Mouse (Mus musculus): Measurements from ENCODE around the gene Arhgef3. TPM values are rescaled to one million over a fixed set of nuclear protein-coding genes. Genes with fewer than 3 reads are reported as not detected.

Gene Arhgef3
- polyA plus RNA-seq, 1 experiment from 2014 or later: 6.6 TPM

DNA sequence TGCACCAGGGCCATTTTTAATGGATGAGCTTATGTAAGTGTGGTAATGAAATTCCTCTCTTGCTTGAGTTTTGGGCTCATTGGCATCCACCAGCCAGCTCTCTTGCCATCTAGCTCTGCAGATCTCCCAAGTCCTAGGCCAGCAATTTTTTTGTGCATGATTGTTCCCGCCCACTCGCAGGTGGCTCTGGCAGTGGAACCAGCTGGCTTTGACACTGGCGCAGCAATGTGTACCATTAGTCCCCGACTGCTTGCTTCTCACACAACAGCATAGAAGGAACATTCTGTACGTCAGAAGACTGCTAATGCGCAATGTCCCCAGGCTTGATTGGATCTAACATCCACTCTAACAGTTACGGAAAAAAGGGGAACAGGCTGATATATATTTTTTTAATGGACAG, 105.0 kb downstream of the Arhgef3 start:
- Histone ChIP-seq H3K9me3 (replicated peaks) (no peaks in the 10 kb centered on the region), H3K9ac (no peak overlapping the region), H3K4me2 (no peak overlapping the region), H3K4me3 (replicated peaks) (no peak overlapping the region), H3K4me1 (replicated peaks) (no peaks in the 10 kb centered on the region), H3K27ac (replicated peaks) (no peak overlapping the region), H3K36me3 (replicated peaks) (no peaks in the 10 kb centered on the region), H3K27me3 (no peaks in the 10 kb centered on the region)
- no peak for ATAC-seq (ENCODE audit: insufficient read depth)
- 73% methylated on average over 7 of the region's 7 CpGs for WGBS (ENCODE audit: insufficient replicate concordance)

DNA sequence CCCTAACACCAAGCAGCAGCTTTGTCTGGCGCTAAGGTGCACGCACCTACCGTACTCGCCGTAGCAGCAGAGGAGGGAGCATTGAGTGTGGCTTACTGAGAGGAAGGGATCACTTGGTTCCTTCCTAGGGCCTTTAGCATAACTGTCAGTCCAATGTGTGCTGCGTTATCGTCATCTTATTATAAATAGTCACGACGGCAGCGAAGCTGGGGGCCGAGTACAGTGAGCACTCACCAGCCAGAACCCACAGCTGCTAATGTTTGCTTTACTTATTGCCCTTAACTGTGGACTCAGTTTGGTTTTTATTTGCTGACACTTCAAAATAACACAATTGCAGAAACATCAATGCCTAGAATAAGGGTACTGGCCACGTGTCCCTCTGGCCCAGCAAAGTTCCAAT, 105.6 kb downstream of the Arhgef3 start:
- no peak overlapping the region for H3K27ac ChIP-seq (replicated peaks)
- ATAC-seq (ENCODE audit: insufficient read depth): no peak
- H3K9ac ChIP-seq: no peak overlapping the region
- H3K4me1 ChIP-seq (replicated peaks): no peaks in the 10 kb centered on the region
- no peaks in the 10 kb centered on the region for H3K36me3 ChIP-seq (replicated peaks)
- H3K27me3 ChIP-seq: no peaks in the 10 kb centered on the region
- WGBS (ENCODE audit: insufficient replicate concordance): 60% methylated on average over 12 of the region's 12 CpGs
- H3K9me3 ChIP-seq (replicated peaks): no peaks in the 10 kb centered on the region
- H3K4me2 ChIP-seq: no peak overlapping the region
- H3K4me3 ChIP-seq (replicated peaks): no peak overlapping the region

DNA sequence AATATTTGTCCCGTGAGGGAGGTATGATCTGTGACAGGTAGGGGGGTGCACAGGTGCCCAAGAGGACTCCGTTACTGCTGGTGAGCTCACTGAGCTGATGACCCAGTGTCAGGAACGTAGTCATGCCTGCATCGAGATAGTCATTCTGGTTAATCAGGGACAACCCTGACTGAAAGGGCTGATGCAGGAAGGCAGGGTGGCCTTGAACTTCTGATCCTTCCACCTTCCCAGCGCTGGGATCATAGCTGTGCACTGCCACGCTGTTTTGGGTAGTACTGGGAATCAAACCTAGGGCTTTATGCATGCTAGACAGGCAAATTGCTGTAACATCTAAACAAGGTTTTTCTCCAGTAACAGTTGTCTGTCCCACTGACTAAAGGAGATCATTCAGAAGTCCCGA, 109.9 kb downstream of the Arhgef3 start:
- no peak overlapping the region for H3K4me3 ChIP-seq (replicated peaks)
- H3K36me3 ChIP-seq (replicated peaks): no peaks in the 10 kb centered on the region
- H3K27me3 ChIP-seq: no peaks in the 10 kb centered on the region
- no peaks in the 10 kb centered on the region for H3K9me3 ChIP-seq (replicated peaks)
- ATAC-seq (ENCODE audit: insufficient read depth): no peak
- no peak overlapping the region for H3K4me2 ChIP-seq
- WGBS (ENCODE audit: insufficient replicate concordance): 68% methylated on average over 7 of the region's 7 CpGs
- H3K4me1 ChIP-seq (replicated peaks): no peaks in the 10 kb centered on the region
- no peak overlapping the region for H3K9ac ChIP-seq
- no peak overlapping the region for H3K27ac ChIP-seq (replicated peaks)

DNA sequence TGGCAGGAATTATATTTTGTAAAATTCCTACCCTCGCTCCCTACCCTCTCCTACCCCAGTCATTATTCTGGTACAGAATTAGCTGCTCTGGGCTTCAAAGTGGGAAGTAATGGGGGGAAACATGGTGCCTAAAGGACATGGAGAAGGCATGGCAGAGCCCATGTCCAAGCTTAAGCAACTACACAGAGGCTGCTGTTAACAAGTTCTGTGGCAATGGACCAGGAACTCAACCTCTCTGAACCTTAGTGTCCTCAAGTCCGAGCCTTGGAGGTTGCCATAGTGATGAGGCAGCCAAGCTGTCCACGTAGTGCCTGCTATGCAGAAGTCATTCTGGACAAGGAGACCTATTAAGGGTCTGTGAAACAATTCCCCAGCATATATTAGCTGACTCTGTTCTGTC, 111.6 kb downstream of the Arhgef3 start:
- H3K36me3 ChIP-seq (replicated peaks): no peaks in the 10 kb centered on the region
- no peak for ATAC-seq (ENCODE audit: insufficient read depth)
- 0 out of 2 replicates have a peak, but pooled peaks cover 8% of the 10 kb centered on the region for H3K4me1 ChIP-seq (replicated peaks)
- no peaks in the 10 kb centered on the region for H3K9me3 ChIP-seq (replicated peaks)
- no peak overlapping the region for H3K9ac ChIP-seq
- H3K27me3 ChIP-seq: no peaks in the 10 kb centered on the region
- no peak overlapping the region for H3K27ac ChIP-seq (replicated peaks)
- H3K4me3 ChIP-seq (replicated peaks): no peak overlapping the region
- H3K4me2 ChIP-seq: no peak overlapping the region
- 50% methylated on average over 3 of the region's 3 CpGs for WGBS (ENCODE audit: insufficient replicate concordance)

DNA sequence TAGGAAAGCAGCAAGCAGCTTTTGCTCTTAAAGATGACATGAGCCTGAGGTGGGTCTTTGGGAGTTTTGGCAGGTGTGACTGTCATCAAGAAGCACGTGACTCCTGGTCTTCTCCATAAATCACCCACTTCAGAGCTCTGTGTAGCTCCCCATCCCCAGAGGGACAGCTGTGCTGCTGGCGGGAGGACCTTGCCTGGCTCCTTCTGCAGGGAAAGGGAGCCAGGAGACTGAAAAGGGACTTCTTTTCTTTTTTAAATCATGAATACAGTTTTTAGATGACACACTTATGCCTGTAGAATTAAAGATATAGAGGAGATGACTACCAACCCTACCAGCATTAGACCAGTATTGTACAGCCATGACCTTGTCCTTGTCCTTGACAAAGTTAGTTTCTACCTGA, 113.6 kb downstream of the Arhgef3 start:
- no peak overlapping the region for H3K4me3 ChIP-seq (replicated peaks)
- no peak overlapping the region for H3K4me2 ChIP-seq
- no peaks in the 10 kb centered on the region for H3K36me3 ChIP-seq (replicated peaks)
- WGBS (ENCODE audit: insufficient replicate concordance): 45% methylated on average over 2 of the region's 2 CpGs
- H3K27me3 ChIP-seq: no peaks in the 10 kb centered on the region
- no peak overlapping the region for H3K27ac ChIP-seq (replicated peaks)
- no peaks in the 10 kb centered on the region for H3K9me3 ChIP-seq (replicated peaks)
- ATAC-seq (ENCODE audit: insufficient read depth): no peak
- no peak overlapping the region for H3K9ac ChIP-seq
- H3K4me1 ChIP-seq (replicated peaks): 0 out of 2 replicates have a peak, but pooled peaks cover 8% of the 10 kb centered on the region

DNA sequence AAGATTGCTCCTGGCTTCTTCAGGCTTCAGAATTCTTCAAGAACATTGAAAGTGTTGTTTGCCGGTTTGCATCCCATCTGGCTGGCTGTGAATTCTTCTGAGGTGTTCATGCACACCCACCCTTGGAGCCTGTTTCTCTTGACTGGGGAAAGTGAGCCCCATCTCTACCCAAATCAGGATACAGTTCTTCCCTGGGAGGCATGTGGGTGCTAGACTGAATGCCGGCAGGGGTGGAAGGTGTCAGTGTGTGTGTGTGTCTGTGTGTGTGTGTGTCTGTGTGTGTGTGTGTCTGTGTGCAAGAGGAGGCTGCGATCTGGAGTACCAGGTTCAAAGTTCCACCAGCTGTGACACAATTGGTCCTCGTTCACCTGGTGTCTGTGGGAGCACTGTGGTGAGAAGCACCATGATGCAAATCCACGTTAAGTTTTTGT, 114.3 kb downstream of the Arhgef3 start:
- Histone ChIP-seq H3K27me3 (no peaks in the 10 kb centered on the region), H3K4me1 (replicated peaks) (0 out of 2 replicates have a peak, but pooled peaks cover 8% of the 10 kb centered on the region), H3K27ac (replicated peaks) (no peak overlapping the region), H3K36me3 (replicated peaks) (no peaks in the 10 kb centered on the region), H3K4me2 (no peak overlapping the region), H3K9me3 (replicated peaks) (no peaks in the 10 kb centered on the region), H3K4me3 (replicated peaks) (no peak overlapping the region), H3K9ac (no peak overlapping the region)
- no peak for ATAC-seq (ENCODE audit: insufficient read depth)
- 43% methylated on average over 5 of the region's 5 CpGs for WGBS (ENCODE audit: insufficient replicate concordance)

DNA sequence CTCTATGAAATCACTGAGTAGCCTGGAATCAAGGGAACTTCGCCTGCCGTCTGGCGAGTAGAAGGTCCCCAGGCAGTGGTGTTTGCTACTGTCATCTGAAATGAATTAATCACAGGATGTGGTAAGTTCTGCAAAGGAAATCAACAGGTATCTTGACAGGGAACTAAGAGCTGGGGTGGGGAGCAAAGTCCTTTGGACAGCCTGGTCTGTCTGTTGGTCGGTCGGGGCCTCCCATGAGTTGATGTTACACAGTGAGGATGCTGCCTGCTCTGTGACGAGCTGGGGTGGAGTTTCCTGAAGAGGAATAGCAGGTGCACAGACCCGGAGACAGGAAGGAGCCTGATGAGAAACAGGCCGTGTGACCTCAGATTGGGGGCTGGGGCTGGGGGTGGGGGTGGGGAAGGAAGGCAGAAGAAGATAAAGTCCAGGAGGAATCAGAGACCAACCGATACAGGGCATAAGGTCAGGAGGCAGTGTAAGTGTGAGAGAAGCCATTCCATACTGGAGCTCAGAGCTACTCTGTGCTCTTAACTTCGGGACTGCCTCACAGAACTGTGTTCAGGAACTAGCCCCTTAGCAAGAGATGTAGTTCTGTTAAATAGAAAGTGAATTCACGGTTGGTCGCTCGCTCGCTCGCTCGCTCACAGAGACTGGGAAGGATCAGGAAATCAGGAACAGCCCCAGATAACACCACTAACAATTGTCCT, 114.9 kb downstream of the Arhgef3 start:
- Histone ChIP-seq H3K9ac (no peak overlapping the region), H3K4me1 (replicated peaks) (0 out of 2 replicates have a peak, but pooled peaks cover 8% of the 10 kb centered on the region), H3K9me3 (replicated peaks) (no peaks in the 10 kb centered on the region), H3K4me3 (replicated peaks) (no peak overlapping the region), H3K27ac (replicated peaks) (no peak overlapping the region), H3K27me3 (no peaks in the 10 kb centered on the region), H3K36me3 (replicated peaks) (no peaks in the 10 kb centered on the region), H3K4me2 (peak overlapping the region; percentile 1; the same call in 1 of the 2 replicates)
- ATAC-seq (ENCODE audit: insufficient read depth): no peak
- WGBS (ENCODE audit: insufficient replicate concordance): 17% methylated on average over 16 of the region's 16 CpGs

DNA sequence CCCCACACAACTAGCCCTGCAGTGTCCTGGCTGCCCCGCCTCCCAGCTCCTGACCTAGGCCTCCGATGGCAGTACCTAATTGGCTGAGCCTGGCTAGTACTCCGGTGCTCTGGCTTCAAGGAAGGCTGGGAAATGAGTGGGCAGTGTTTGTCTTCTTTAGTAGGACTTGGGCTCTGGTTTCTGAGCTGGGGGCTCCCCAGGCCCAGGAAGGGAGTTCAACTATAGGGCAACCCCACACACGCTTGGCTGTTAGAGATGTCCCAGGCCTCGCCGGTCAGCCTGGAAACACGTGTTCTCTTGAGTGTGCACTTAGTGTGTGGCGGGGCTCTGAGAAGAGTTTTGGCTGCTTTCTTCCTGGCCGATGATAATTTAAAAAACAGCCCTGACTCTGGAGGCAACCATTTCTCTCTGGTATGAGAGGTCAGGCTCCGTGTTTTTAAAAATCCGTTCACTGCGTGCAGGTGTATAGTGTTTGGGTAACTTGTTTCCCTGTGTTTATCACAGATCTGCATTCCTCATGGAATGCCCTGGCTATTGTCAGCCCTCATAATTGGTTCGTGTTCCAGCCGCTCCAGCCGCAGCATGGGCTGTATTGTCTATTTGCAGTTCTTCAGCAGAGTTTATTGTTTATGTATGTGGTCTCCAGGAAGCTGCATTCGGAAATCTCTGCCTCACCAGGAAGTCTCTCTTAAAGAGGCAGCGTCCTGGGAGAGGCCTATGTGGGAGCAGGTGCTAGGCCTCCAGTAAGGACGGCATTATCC, 115.7 kb downstream of the Arhgef3 start:
- WGBS (ENCODE audit: insufficient replicate concordance): 33% methylated on average over 18 of the region's 18 CpGs
- Histone ChIP-seq H3K27ac (replicated peaks) (no peak overlapping the region), H3K9me3 (replicated peaks) (no peaks in the 10 kb centered on the region), H3K4me2 (peak overlapping the region; percentile 1; the same call in 1 of the 2 replicates), H3K4me3 (replicated peaks) (no peak overlapping the region), H3K27me3 (no peaks in the 10 kb centered on the region), H3K4me1 (replicated peaks) (0 out of 2 replicates have a peak, but pooled peaks cover 8% of the 10 kb centered on the region), H3K9ac (no peak overlapping the region), H3K36me3 (replicated peaks) (no peaks in the 10 kb centered on the region)
- ATAC-seq (ENCODE audit: insufficient read depth): no peak

DNA sequence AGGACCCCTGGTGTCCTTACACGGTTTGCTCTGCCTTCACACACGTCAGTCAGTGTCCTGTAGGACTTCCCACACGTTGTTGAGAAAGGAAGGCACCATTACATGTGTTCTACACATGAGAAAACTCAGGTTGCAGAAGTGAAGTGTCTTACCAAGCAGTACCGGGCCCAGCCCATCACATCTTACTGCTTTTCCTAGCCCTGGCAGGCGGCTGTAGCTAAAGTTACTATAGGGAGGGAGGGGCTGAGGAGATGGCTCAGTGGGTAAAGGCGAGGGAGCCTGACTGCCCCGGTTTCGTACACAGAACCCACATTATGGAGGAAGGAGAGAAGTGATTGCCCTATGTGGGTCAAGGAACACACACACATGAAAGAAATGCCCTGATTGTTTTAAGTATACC, 116.8 kb downstream of the Arhgef3 start:
- H3K4me2 ChIP-seq: no peak overlapping the region
- H3K27ac ChIP-seq (replicated peaks): no peak overlapping the region
- no peaks in the 10 kb centered on the region for H3K27me3 ChIP-seq
- H3K4me3 ChIP-seq (replicated peaks): no peak overlapping the region
- H3K36me3 ChIP-seq (replicated peaks): no peaks in the 10 kb centered on the region
- H3K9ac ChIP-seq: no peak overlapping the region
- 0 out of 2 replicates have a peak, but pooled peaks cover 8% of the 10 kb centered on the region for H3K4me1 ChIP-seq (replicated peaks)
- ATAC-seq (ENCODE audit: insufficient read depth): no peak
- 57% methylated on average over 8 of the region's 8 CpGs for WGBS (ENCODE audit: insufficient replicate concordance)
- H3K9me3 ChIP-seq (replicated peaks): no peaks in the 10 kb centered on the region

DNA sequence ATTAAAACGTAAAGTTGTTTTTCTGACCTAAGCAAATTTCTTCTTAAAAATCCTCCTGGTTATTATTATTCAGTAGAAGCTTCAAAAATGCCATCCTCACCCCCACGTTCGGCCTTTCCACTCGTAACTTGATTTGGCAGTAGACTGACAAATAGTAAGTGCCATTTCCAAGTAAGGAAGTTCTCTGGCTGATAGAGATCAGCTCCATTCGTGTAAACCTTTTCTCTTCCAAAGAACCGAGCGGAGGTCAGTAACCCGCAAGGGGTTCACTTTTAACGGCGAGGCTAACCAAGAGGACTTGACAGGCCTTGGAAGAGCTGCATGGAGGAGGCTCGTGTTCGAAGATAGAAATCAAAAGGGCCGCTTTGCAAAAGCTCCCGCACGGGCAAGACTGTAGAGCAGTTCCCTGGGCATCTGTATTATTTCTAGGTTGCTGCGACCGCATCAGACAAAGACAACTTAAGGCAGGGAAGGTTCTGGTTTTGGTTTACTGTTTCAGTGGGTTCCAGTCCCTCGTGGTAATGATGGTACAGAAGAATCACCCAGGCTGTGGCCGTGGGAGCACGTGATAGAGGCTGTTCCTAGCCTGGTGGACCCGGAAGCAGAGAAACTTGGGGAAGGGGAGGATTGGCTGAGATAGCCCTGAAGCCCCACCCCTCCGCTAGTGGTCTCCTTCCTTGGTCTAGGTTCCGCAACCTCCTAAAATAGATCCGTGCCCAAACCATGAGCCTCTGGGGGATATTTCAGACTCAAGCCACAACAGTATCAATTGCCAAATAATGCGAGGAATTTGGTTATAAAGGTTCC, 117.5 kb downstream of the Arhgef3 start:
- no peak overlapping the region for H3K4me2 ChIP-seq
- 0 out of 2 replicates have a peak, but pooled peaks cover 8% of the 10 kb centered on the region for H3K4me1 ChIP-seq (replicated peaks)
- no peaks in the 10 kb centered on the region for H3K36me3 ChIP-seq (replicated peaks)
- WGBS (ENCODE audit: insufficient replicate concordance): 62% methylated on average over 25 of the region's 25 CpGs
- H3K9me3 ChIP-seq (replicated peaks): no peaks in the 10 kb centered on the region
- H3K27me3 ChIP-seq: no peaks in the 10 kb centered on the region
- no peak overlapping the region for H3K9ac ChIP-seq
- H3K4me3 ChIP-seq (replicated peaks): no peak overlapping the region
- no peak overlapping the region for H3K27ac ChIP-seq (replicated peaks)
- no peak for ATAC-seq (ENCODE audit: insufficient read depth)

DNA sequence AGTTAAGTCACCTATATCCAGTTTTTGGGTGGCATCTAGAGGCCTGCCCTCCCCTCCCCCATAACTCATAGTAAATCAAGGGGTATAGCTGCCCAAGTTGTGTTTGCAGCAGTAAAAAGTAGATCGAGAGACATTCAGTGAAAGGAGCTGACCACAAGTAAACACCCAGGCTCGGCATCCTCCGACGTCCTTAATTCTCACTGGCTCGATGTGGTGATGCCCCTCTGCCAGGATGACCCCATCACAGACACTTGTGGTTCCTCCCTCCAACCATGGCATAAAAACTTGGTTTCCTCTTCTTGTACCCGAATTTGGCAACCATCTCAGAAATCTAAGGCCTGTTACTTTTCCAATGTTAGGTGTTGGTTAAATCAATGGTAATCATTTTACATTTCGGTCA, 118.4 kb downstream of the Arhgef3 start:
- Histone ChIP-seq H3K4me1 (replicated peaks) (0 out of 2 replicates have a peak, but pooled peaks cover 8% of the 10 kb centered on the region), H3K36me3 (replicated peaks) (no peaks in the 10 kb centered on the region), H3K4me3 (replicated peaks) (no peak overlapping the region), H3K27ac (replicated peaks) (no peak overlapping the region), H3K4me2 (no peak overlapping the region), H3K9ac (no peak overlapping the region), H3K9me3 (replicated peaks) (no peaks in the 10 kb centered on the region), H3K27me3 (no peaks in the 10 kb centered on the region)
- WGBS (ENCODE audit: insufficient replicate concordance): 65% methylated on average over 7 of the region's 7 CpGs
- no peak for ATAC-seq (ENCODE audit: insufficient read depth)

All from liver, embryonic 15.5 days (tissue).